Mouse (Mus musculus): ENCODE measurements at regions not wholly inside any gene's neighbourhood (a gene's known extent, or its start where the extent isn't known, plus 50 kb on each side); places are given as distances from the start of the nearest gene placed in this dataset.

GRCm38 (mm10) chr15:5604732-5605266 lies 360.8 kb upstream of the Ptger4 start:
- no peak for DNase-seq (ENCODE audit: inconsistent age in 2 of 2, low spot score in 1 of 2)

GRCm38 (mm10) chr15:5607533-5607932 lies 363.5 kb upstream of the Ptger4 start:
- DNase-seq (ENCODE audit: inconsistent age in 2 of 2, low spot score in 1 of 2) = no peak

GRCm38 (mm10) chr15:5623021-5623420 lies 379.0 kb upstream of the Ptger4 start:
- no peak for DNase-seq (ENCODE audit: inconsistent age in 2 of 2, low spot score in 1 of 2)

DNA sequence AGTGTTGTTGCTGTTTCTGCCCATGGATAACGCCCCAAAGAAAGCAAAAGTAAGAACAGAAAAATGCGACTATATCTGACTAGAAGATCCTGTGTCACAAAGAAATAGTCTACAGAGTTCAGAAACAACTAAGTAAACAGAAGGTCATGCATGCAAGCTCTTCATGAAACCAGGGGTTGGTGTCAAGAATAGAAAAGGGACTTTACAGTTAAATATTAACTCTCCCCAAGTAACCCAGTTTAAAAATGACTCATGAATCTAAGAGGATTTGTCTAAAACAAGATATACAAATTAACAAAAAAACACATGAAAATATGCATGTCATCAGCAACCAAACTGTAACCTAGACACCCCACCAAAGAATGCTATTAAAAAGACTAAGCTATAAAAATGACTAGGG lies 381.4 kb upstream of the Ptger4 start:
- DNase-seq (ENCODE audit: inconsistent age in 2 of 2, low spot score in 1 of 2) = no peak

GRCm38 (mm10) chr15:5646673-5647072 lies 402.7 kb upstream of the Ptger4 start:
- DNase-seq (ENCODE audit: inconsistent age in 2 of 2, low spot score in 1 of 2) = no peak

DNA sequence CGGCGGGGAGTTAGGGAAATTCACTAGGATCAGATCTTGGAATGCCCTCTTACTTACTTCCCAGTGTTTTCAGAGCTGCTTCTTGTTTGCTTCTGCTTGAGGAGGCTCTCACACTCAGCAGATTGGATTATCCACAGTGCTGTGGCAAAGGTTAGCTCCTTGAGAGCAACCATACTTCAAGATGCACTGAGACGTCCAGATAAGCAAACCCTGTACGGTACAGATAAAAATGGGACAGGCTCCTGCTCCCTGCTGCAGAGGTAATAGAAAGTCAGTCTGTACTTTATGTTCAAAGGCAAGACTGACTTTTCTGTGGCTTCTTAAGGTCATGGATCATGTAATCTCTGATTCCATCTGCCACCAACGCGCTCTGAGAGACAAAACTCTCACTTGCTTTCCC lies 414.8 kb upstream of the Ptger4 start:
- DNase-seq (ENCODE audit: inconsistent age in 2 of 2, low spot score in 1 of 2) = no peak

GRCm38 (mm10) chr15:5660819-5661218 lies 416.8 kb upstream of the Ptger4 start:
- DNase-seq (ENCODE audit: inconsistent age in 2 of 2, low spot score in 1 of 2) = no peak

GRCm38 (mm10) chr15:5671781-5672180 lies 427.8 kb upstream of the Ptger4 start:
- no peak for DNase-seq (ENCODE audit: inconsistent age in 2 of 2, low spot score in 1 of 2)

- no peak for DNase-seq (ENCODE audit: inconsistent age in 2 of 2, low spot score in 1 of 2)
These were observed 432.7 kb upstream of the Ptger4 start for GRCm38 (mm10) chr15:5676704-5677103.

DNA sequence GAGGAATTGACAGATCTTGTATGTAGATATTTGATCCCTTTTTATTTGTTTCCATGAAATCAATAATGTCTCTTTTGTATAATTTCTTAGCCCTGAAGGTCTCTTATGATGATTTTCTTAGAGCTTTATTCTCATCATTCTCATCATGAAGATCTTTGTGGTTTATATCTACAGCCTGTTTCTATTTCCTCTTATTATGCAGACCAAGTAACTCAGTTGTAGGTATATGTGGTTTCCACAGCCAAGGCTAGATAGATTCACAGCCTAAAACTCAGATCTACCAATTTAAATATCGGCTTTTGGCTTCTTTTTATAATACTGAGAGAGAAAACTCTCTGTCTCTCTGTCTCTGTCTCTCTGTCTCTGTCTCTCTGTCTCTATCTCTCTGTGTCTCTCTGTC lies 449.8 kb upstream of the Ptger4 start:
- no peak for DNase-seq (ENCODE audit: inconsistent age in 2 of 2, low spot score in 1 of 2)

- DNase-seq (ENCODE audit: inconsistent age in 2 of 2, low spot score in 1 of 2) = no peak
These were observed 451.0 kb upstream of the Ptger4 start for GRCm38 (mm10) chr15:5695015-5695414.

DNA sequence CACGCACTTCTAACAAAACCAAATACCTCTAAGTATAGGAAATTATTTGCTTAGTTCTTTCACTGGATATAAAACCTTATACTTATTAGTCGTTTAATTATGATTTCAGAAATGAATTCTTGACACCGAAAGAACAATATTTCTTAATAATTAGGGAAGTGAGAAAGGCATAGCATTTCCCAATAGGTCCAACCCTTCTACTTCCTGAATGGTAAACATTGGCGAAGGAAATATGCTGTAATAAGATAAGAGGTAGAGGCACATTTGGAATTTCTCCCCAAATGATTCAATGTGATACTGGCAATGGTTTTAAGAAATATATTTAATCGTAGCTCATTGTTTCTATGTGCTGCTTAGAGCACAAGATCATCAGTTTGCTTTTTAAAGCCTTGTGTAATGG lies 464.5 kb upstream of the Ptger4 start:
- no peak for DNase-seq (ENCODE audit: inconsistent age in 2 of 2, low spot score in 1 of 2)

GRCm38 (mm10) chr15:5740658-5741057 lies 496.7 kb upstream of the Ptger4 start:
- no peak for DNase-seq (ENCODE audit: inconsistent age in 2 of 2, low spot score in 1 of 2)

GRCm38 (mm10) chr15:5743893-5744292 lies 499.9 kb upstream of the Ptger4 start:
- no peak for DNase-seq (ENCODE audit: inconsistent age in 2 of 2, low spot score in 1 of 2)

- no peak for DNase-seq (ENCODE audit: inconsistent age in 2 of 2, low spot score in 1 of 2)
These were observed 514.7 kb upstream of the Ptger4 start for GRCm38 (mm10) chr15:5758690-5759089.

- DNase-seq (ENCODE audit: inconsistent age in 2 of 2, low spot score in 1 of 2) = no peak
These were observed 518.2 kb upstream of the Ptger4 start for GRCm38 (mm10) chr15:5762216-5762615.

DNA sequence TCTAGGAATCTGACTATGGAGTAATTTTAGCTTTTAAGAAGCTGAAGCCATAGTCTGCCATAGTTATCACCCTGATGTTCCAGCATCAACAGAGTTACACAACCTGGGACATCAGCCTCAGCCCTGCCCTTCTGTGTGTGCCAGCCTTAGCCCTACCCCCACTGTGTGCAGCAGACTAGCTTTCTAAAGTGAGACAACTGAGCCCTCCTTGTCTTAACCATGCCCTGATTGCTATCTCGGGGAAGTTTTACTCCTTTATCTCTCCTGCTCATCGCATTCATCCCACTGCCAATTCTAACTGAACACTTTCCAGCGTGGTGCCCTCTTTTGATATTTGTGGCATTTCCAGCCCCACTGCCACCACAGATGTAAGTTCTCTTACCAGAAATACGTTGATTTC lies 522.5 kb upstream of the Dab2 start:
- no peak for DNase-seq (ENCODE audit: inconsistent age in 2 of 2, low spot score in 1 of 2)

DNA sequence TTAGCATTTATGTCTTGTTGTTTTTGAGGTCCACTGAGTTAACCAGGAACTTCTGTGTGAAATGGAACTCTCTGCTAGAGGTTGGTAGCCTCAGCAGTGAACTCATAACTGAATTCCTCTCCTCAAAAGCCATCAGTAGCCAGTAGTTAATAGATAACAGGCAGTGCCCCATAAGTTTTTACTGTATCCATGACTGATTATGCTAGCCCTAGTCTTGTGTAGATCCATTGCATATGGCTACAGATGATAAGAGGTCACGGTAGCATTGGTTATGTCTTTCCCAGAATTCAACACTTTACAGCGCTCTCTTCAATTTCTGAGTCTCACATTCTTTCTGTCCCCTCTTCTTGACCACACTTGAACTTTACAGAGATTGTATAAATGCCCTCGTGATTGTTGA lies 499.7 kb upstream of the Dab2 start:
- DNase-seq (ENCODE audit: inconsistent age in 2 of 2, low spot score in 1 of 2) = no peak

GRCm38 (mm10) chr15:5811154-5811732 lies 488.3 kb upstream of the Dab2 start:
- no peak for DNase-seq (ENCODE audit: inconsistent age in 2 of 2, low spot score in 1 of 2)

GRCm38 (mm10) chr15:5811958-5812357 lies 487.6 kb upstream of the Dab2 start:
- no peak for DNase-seq (ENCODE audit: inconsistent age in 2 of 2, low spot score in 1 of 2)

- no peak for DNase-seq (ENCODE audit: inconsistent age in 2 of 2, low spot score in 1 of 2)
These were observed 481.5 kb upstream of the Dab2 start for GRCm38 (mm10) chr15:5817901-5818576.

DNA sequence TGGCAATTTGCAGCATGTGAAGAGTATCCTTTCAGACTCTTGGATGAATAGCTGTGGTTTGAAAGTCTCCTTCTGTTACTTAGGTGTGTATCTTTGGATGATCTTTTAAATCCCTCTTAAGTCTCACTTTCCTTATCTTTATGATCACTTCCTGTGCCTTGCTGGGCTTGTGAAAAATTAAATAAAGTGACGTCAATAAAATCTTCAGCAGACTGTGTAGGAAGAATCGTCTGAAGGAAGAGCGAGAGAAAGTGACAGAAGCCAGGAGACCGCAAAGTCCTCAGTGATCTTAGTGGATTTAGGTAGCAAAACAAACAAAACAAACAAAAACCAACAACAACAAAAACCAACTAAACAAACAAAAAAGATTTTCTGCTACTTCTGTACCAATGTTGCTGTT lies 459.6 kb upstream of the Dab2 start:
- DNase-seq (ENCODE audit: inconsistent age in 2 of 2, low spot score in 1 of 2) = no peak

Data from adrenal gland, adult (tissue).